Mouse (Mus musculus) lung, adult 18-20 months (tissue): ENCODE data around the gene Gm21477.
"Not testable (repeated sequence)": the region's sequence is repeated elsewhere in the genome, so short reads cannot be mapped to it uniquely, and the experiment has no call there.

Experiments used
- DNase-seq, 2 experiments: peaks; one replicate each; pipeline ENCODE4 v3.0.0; 2022; ENCODE audit warnings: mixed read lengths in 2 of 2

Gene Gm21477

DNA sequence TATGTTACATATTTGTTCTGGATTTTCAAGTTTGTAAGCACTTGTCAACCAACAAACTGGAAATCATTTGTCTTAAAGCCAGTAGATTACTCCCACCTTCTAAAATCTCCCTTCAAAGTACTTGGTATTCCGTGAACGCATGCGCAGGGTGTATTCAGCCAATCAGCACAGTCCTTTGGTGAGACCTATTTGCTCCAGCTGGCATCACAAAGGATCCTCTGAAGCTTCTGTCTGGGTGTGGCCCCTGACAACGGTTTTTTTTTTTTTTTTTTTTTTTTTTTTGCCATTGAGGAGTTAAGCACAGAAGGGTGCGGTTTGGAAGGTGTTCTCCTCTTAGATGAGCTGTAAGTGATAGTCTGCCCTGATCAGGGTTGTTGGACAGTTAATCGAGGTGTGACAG lies at the start of gene Gm21477:
TSS of gene Gm21477 (plus strand) at position 301 of the 400 bp plus-strand sequence.
- DNase-seq: not testable (repeated sequence)
